Mouse (Mus musculus) ES-Bruce4 (cell line): ENCODE results near the gene Fpgs. TPM values are rescaled to one million over a fixed set of nuclear protein-coding genes. Genes with fewer than 3 reads are reported as not detected.

Experiments used
- H3K27ac ChIP-seq: 2 replicates; pipeline ENCODE4 v1.5.1; 2012; ENCODE audit warnings: low read length, inconsistent platforms; ENCODE audit not compliant: insufficient read depth
- H3K27me3 ChIP-seq: 2 replicates; pipeline ENCODE4 v1.6.1; 2012; ENCODE audit warnings: mild to moderate bottlenecking, low read length, inconsistent platforms; ENCODE audit not compliant: control insufficient read depth, poor library complexity, insufficient read depth, severe bottlenecking
- H3K36me3 ChIP-seq: 2 replicates; pipeline ENCODE4 v1.6.1; 2012; ENCODE audit warnings: inconsistent platforms, mild to moderate bottlenecking, low read length, moderate library complexity; ENCODE audit not compliant: control insufficient read depth, poor library complexity, insufficient read depth, severe bottlenecking
- H3K4me1 ChIP-seq: one replicate; pipeline ENCODE4 v1.8.1; 2011; ENCODE audit warnings: low read length; ENCODE audit not compliant: control insufficient read depth, insufficient read depth
- H3K4me3 ChIP-seq: 2 replicates; pipeline ENCODE4 v1.5.1; 2011; ENCODE audit warnings: low read depth, mild to moderate bottlenecking, low read length
- H3K9ac ChIP-seq: 2 replicates; pipeline ENCODE4 v1.6.1; 2012; ENCODE audit warnings: low read depth, mild to moderate bottlenecking, inconsistent platforms; ENCODE audit not compliant: poor library complexity, severe bottlenecking
- H3K9me3 ChIP-seq: replicated peaks from 2 replicates; pipeline ENCODE4 v1.6.1; 2012; ENCODE audit warnings: mild to moderate bottlenecking, low read length, inconsistent platforms; ENCODE audit not compliant: control insufficient read depth, poor library complexity, insufficient read depth, severe bottlenecking
- CTCF ChIP-seq: IDR thresholded peaks from one replicate; pipeline ENCODE4 v1.8.1; 2011; ENCODE audit warnings: low read depth, low read length
- EP300 ChIP-seq: IDR thresholded peaks from 2 replicates; pipeline ENCODE4 v1.6.1; 2011; ENCODE audit warnings: low read depth, low read length; ENCODE audit not compliant: insufficient read depth
- POLR2A ChIP-seq: IDR thresholded peaks from one replicate; pipeline ENCODE4 v1.8.1; 2011; ENCODE audit warnings: low read length; ENCODE audit not compliant: insufficient read depth
- polyA plus RNA-seq: library from polyadenylated mRNA; stranded (reverse); fragments of >200 nt; gene quantifications from 2 replicates; pipeline ENCODE4 v1.2.4, GENCODE M21; 2011; ENCODE audit warnings: low read depth; ENCODE audit not compliant: missing spikeins, insufficient read depth, insufficient read length

Fpgs gene
- 45.7 and 52.7 TPM in 2 replicates for polyA plus RNA-seq

GRCm38 (mm10) chr2:32704021-32704421 lies at the start of gene Fpgs:
Gene Fpgs, minus strand, starts transcription at chr2:32704145.
- Histone ChIP-seq H3K27ac (peak within 1 kb of the TSS; percentile 66; the same call in 1 of the 2 replicates), H3K4me3 (no peak within 1 kb of the TSS), H3K36me3 (peaks cover 35% of the 10 kb centered on the region), H3K27me3 (no peaks in the 10 kb centered on the region), H3K4me1 (no peaks in the 10 kb centered on the region), H3K9me3 (no peaks in the 10 kb centered on the region), H3K9ac (no peak within 1 kb of the TSS)
- TF ChIP-seq CTCF, result no peak
- TF ChIP-seq POLR2A, result no peak
- TF ChIP-seq EP300, result no peak

- Histone ChIP-seq H3K9ac (no peak overlapping the region), H3K27ac (no peak overlapping the region), H3K36me3 (no peaks in the 10 kb centered on the region), H3K4me1 (no peaks in the 10 kb centered on the region), H3K9me3 (no peaks in the 10 kb centered on the region), H3K4me3 (no peak overlapping the region), H3K27me3 (no peaks in the 10 kb centered on the region)
- no peak for TF ChIP-seq CTCF
- TF ChIP-seq EP300, result no peak
- no peak for TF ChIP-seq POLR2A
These were observed 48.2 kb upstream of the Fpgs start for GRCm38 (mm10) chr2:32752181-32752580.

- no peaks in the 10 kb centered on the region for H3K36me3 ChIP-seq
- no peak overlapping the region for H3K9ac ChIP-seq
- no peaks in the 10 kb centered on the region for H3K9me3 ChIP-seq
- peak overlapping the region; percentile 10 for H3K4me3 ChIP-seq
- no peak overlapping the region for H3K27ac ChIP-seq
- no peaks in the 10 kb centered on the region for H3K4me1 ChIP-seq
- no peaks in the 10 kb centered on the region for H3K27me3 ChIP-seq
- TF ChIP-seq POLR2A (no peak), CTCF (no peak), EP300 (no peak)
These were observed 47.7 kb upstream of the Fpgs start for GRCm38 (mm10) chr2:32751665-32752033.

GRCm38 (mm10) chr2:32750887-32751664 lies 47.1 kb upstream of the Fpgs start:
- no peaks in the 10 kb centered on the region for H3K9me3 ChIP-seq
- no peaks in the 10 kb centered on the region for H3K4me1 ChIP-seq
- H3K27ac ChIP-seq, result no peak overlapping the region
- no peaks in the 10 kb centered on the region for H3K27me3 ChIP-seq
- H3K9ac ChIP-seq, result no peak overlapping the region
- TF ChIP-seq CTCF (no peak), POLR2A (no peak), EP300 (no peak)
- H3K4me3 ChIP-seq, result peak overlapping the region; percentile 10
- H3K36me3 ChIP-seq, result no peaks in the 10 kb centered on the region

GRCm38 (mm10) chr2:32750199-32750598 lies 46.3 kb upstream of the Fpgs start:
- no peak overlapping the region for H3K27ac ChIP-seq
- H3K9me3 ChIP-seq, result no peaks in the 10 kb centered on the region
- H3K27me3 ChIP-seq, result no peaks in the 10 kb centered on the region
- TF ChIP-seq CTCF (no peak), EP300 (no peak), POLR2A (no peak)
- H3K4me3 ChIP-seq, result no peak overlapping the region
- no peaks in the 10 kb centered on the region for H3K4me1 ChIP-seq
- H3K36me3 ChIP-seq, result no peaks in the 10 kb centered on the region
- no peak overlapping the region for H3K9ac ChIP-seq

- no peak overlapping the region for H3K27ac ChIP-seq
- no peaks in the 10 kb centered on the region for H3K9me3 ChIP-seq
- no peaks in the 10 kb centered on the region for H3K4me1 ChIP-seq
- H3K36me3 ChIP-seq, result no peaks in the 10 kb centered on the region
- TF ChIP-seq POLR2A, result no peak
- no peak for TF ChIP-seq EP300
- no peak for TF ChIP-seq CTCF
- no peak overlapping the region for H3K4me3 ChIP-seq
- no peaks in the 10 kb centered on the region for H3K27me3 ChIP-seq
- no peak overlapping the region for H3K9ac ChIP-seq
These were observed 45.1 kb upstream of the Fpgs start for GRCm38 (mm10) chr2:32749082-32749481.
